Mouse (Mus musculus): Measurements from ENCODE around the gene Repin1.
"Not testable (repeated sequence)": the region's sequence is repeated elsewhere in the genome, so short reads cannot be mapped to it uniquely, and the experiment has no call there.

Gene Repin1

DNA sequence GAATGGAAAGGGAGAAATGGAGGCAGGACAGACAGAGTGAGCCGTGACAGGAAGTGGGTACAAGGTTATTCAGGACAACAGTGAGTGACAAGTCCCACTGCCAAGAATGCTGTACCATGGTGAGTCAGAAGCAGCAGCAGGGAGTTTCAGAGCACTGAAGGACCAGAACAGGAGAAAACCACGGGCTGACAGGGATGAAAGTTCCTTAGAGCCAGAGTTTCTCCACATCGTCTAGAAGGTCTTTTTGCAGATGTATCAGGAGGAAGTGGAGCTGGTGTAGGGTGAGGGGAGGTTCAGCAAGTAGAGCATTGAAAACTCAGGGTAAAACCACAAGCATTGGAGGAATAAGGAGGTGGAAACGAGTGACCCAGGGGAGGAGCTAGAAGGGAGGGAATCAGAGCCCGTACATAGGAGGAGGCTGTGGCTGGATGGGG, 14.5 kb upstream of the Repin1 start:
- no peak for DNase-seq (ENCODE audit: extremely low spot score)

- no peak for DNase-seq (ENCODE audit: extremely low spot score)
Observed at GRCm38 (mm10) chr6:48581257-48581656, 12.4 kb upstream of the Repin1 start.

DNA sequence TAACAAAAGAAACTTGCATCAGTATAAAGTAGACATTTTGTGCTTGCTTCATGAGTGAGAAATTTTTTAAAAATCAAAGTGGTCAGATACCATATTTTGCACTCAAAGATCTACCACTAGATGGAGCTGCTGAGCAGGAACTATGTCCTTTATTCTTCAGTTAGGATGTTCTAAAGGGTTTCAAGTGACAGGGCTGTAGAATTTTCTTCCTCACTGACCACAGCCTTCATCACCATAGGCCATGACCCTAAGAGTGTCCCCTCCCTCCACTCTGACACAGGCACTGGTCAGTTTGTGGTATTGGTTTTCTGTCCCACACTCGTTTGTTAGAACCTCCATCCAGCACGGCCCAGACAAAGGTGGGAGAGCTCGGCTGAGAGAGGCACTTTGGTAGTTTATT, 11.6 kb upstream of the Repin1 start:
- DNase-seq (ENCODE audit: extremely low spot score): peak; percentile 53

- DNase-seq (ENCODE audit: extremely low spot score): no peak
Observed at GRCm38 (mm10) chr6:48589194-48589750, 4.4 kb upstream of the Repin1 start, which contains the start of gene Gm45021. TSS of gene Gm45021 (plus strand) at chr6:48589610.

- no peak for DNase-seq (ENCODE audit: extremely low spot score)
Observed at GRCm38 (mm10) chr6:48591221-48591845, 2.4 kb upstream of the Repin1 start.

GRCm38 (mm10) chr6:48591871-48592270, 1.8 kb upstream of the Repin1 start:
- DNase-seq (ENCODE audit: extremely low spot score): no peak

DNA sequence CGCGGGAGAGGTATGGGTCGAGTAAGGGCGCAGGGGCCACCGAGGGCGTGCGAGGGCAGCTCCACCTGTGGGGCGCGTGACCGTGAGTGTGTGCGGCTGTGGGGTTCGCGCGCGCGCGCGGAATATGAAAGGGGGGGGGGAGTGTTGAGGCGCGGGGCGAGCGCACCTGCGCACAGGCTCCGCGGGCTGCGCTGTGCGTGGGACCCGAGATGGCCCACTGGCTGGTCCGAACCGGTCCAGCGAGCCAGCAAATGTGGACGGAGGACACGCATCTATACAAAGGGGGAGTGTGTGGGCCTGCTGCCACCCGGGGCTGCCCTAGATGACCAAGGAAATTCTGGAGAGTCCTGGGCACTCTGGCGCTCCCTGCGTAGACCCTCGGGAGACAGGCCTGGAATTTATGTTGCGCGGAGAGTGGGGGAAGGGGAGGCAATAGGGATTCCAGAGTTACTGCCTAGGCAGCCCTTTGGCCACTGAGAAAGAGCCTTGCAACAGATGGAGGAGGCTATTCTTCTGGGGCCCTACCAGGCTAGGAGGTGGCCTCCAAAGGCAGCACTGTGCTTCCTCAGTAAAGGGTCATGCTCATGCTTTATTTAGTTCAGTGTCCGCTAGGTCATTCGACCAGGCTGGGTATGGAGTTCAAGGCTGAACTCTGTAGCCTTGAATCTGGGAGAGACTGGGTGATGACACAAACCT, 508 bp downstream of the Repin1 start:
- peak; percentile 78 for DNase-seq (ENCODE audit: extremely low spot score)

GRCm38 (mm10) chr6:48595278-48595677, 1.6 kb downstream of the Repin1 start:
- no peak for DNase-seq (ENCODE audit: extremely low spot score)

DNA sequence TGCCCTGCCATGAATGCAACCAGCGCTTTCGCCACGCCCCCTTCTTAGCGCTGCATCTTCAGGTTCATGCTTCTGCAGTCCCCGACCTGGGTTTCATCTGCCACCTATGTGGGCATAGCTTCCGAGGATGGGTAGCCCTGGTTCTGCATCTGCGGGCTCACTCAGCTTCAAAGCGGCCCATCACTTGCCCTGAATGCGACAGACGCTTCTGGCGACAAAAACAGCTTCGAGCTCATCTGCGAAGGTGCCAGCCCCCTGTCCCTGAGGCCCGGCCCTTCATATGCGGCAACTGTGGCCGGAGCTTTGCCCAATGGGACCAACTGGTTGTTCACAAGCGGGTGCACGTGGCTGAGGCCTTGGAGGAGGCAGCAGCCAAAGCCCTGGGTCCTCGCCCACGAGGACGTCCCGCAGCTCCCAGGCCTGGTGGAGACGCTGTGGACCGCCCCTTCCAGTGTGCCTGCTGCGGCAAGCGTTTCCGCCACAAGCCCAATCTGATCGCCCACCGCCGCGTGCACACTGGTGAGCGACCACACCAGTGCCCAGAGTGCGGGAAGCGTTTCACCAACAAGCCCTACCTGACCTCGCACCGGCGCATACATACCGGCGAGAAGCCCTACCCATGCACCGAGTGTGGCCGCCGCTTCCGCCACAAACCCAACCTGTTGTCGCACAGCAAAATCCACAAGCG, 3.0 kb downstream of the Repin1 start:
- DNase-seq (ENCODE audit: extremely low spot score): no peak

DNA sequence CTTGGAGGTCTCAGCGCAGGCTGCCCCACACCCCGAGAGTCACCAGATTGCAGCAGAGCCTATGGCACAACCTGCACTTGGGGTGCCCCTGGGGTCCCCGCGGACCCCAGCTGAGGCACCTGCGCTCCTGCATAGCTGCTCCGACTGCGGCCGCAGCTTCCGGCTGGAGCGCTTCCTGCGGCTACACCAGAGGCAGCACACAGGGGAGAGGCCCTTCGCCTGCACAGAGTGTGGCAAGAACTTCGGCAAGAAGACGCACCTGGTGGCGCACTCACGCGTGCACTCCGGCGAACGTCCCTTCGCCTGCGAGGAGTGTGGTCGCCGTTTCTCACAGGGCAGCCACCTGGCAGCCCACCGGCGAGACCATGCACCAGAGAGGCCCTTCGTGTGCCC, 3.5 kb downstream of the Repin1 start:
- DNase-seq (ENCODE audit: extremely low spot score): no peak

- DNase-seq (ENCODE audit: extremely low spot score): no peak
Observed at GRCm38 (mm10) chr6:48600594-48600993, 6.9 kb downstream of the Repin1 start.

- DNase-seq (ENCODE audit: extremely low spot score): peak; percentile 93
Observed at GRCm38 (mm10) chr6:48601271-48602079, 7.8 kb downstream of the Repin1 start, which contains the start of gene Zfp775. TSS of gene Zfp775 (plus strand) at chr6:48602063.

DNA sequence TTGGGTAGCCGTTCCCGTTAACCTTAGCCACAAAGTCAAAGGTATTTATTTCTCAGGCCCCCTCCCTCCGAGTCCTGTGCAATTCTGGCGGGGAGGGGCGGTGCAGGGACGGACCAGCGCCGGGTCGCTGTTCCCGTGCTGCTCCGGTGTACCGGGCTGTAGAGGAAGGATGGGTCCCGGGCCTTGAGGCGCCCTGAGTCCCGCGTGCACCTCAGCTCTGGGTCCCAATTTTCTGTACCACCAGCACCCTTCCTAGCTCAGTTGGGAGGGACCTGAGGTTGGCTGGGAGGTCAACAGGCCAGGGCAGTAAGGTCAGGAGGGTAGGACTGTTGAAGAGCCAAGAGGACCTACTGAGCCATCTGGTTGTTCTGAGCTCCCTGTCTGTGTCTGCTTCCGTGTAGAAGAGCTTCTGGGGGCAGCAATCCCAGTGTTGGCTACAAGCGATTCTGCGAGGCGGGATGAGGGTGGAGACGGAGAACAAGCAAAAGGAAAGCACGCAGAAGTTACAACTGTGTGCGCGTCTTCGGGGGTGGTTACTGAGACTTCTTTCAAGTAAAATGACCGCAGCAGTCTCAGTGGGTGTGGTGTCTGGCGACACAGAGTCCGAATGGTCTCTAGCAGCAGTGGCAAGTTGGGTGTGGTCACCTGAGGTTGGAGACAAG, 8.5 kb downstream of the Repin1 start:
- DNase-seq (ENCODE audit: extremely low spot score): no peak

DNA sequence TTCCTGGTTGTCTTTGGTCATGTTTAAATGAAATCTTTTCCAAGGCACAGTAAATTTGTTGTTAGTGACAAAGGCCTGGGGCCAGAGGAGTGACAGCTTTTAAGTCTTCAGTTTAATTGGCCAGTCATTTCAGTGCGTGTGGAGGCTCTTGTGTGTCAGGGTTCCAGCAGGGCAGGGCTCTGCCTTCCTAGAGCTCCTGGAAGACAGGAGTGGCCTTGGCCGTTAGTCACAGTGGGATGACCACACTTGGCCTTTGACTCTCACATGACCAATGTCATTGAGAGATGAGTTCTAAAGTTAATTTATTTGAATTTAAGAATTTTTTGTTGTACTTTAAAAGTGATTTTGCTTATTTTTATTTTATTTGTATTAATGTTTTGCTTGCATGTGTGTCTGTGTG, 14.4 kb downstream of the Repin1 start:
- DNase-seq (ENCODE audit: extremely low spot score): no peak

DNA sequence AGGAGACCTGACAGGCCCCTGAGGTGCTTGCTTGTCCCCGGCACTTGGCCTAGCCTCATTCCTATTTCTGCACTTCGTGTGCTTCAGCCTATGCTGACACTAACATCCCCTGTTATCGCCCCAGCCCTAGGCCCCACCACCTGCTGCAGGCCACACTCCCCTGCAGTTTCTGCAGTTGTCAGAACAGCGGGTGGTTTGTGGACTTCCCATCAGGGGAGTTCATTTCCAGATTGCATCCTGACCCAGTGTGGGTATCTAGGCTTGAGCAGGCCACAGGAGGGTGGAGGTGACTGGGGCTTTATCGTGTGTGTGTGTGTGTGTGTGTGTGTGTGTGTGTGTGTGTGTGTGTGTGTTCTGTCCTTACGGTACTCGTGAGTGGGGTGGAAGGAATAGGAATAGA, 15.8 kb downstream of the Repin1 start:
- DNase-seq (ENCODE audit: extremely low spot score): no peak

- no peak for DNase-seq (ENCODE audit: extremely low spot score)
Observed at GRCm38 (mm10) chr6:48610657-48611056, 17.0 kb downstream of the Repin1 start.

DNA sequence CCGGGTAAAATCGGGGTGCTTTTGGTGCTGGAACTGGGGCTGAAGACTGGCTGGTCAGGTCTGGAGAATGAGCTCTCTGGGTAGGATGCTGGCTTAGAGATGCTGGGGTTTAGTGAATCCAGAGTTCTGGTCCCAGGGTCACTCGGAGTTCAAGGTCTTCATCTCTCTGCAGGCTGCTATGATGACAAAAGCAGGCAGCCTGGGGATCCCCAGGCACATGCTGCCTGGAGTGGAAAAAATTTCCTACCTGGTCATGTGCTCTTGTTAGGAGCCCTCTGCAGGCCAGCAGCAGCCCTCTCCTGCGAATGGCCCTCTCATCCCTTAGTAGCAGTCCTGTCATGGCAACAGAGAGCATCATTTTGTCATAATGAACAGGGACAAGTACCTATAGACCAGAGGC, 19.8 kb downstream of the Repin1 start:
- no peak for DNase-seq (ENCODE audit: extremely low spot score)

- DNase-seq (ENCODE audit: extremely low spot score): no peak
Observed at GRCm38 (mm10) chr6:48614756-48615155, 21.1 kb downstream of the Repin1 start.

GRCm38 (mm10) chr6:48620031-48620430, 26.3 kb downstream of the Repin1 start:
- no peak for DNase-seq (ENCODE audit: extremely low spot score)

DNA sequence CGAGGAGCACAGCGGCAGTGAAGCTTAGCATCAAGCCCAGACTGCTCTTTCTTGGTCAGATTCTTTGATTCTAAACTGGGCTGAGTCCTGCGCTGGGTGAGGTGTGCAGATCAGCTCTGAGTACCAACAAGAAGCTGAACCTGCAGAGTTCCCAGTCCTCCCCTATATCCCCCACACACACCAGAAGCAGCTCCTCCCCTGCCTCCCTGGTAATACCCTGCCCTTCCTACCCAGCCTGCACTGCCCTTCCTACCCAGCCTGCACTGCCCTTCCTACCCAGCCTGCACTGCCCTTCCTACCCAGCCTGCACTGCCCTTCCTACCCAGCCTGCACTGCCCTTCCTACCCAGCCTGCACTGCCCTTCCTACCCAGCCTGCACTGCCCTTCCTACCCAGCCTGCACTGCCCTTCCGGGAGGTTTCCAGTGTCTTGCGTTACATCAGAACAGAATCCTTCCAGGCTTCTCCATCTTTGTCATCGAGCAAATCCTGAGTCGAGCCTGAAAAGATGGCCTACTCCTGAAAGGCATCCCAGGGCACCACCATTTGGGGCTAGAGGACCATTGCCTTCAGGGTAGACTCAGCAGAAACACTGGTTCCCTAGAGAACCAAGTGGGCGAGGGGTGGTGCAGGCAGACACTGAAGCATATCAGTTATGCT, 28.6 kb downstream of the Repin1 start:
- not testable (repeated sequence) for DNase-seq (ENCODE audit: extremely low spot score)

DNA sequence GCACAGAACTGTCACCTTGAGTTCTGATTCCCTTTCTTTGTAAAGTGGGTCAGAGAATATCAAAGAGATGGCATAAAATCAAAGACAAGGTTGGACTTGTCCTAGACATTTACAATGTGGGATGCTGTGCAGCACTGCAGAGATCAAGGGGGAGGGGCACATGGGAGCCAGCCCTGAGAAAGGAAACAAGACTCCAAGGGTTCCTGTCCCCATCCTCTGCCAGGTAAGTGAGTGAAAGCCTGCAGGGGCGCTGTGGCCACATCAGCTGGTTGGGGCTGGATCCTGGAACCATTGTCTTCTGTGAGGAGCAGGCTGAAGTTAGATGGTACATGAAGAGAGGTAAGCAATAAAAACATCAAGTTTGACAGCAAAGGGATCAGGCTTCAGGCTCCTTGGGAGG, 29.8 kb downstream of the Repin1 start:
- DNase-seq (ENCODE audit: extremely low spot score): no peak

Measured in embryo, embryonic 9.5 days (tissue).